In the genomic region with DNA sequence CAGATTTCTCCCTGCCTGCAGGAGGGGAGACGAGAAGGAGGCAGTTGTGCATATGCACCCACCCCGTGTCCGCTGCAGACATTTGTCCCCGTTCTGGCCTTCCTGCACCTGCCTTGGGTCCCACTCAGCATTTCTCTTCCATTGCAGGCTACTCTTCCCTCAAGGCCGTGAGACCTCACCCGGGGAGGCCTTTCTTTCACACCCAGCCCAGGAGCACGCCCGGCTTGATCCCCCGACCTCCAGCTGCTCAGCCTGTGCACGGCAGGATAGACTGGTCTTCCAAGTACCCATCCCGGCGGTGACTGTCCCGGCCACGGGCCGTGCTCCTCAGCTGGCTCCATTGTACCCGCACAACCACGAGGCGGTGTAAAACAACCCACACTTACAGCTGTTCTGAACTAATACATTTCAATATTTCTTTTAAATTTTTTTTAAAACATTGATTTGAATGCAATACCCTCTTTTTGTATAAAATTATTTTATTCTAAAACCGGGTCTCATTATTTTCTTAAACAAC, we compare ENCODE assay signal across 22 mouse cellular contexts. TPM values are rescaled to one million over a fixed set of nuclear protein-coding genes. Genes with fewer than 3 reads are reported as not detected.
A peak's percentile ranks its signal among the peaks of the same experiment; 100 is the strongest.
DNase-seq lines count a peak whose midpoint lies in the region; ATAC-seq and TF ChIP-seq lines count a peak whose summit lies in the region.
"Had no signal": no experiment of that assay in that cellular context is flagged by ENCODE, and none has a peak within 500 bp of the region (broad histone marks: within the 10 kb centered on the region; RNA-seq: fewer than 3 reads in every experiment).

No protein-coding gene starts in this region.

- peak; percentile 19; the same call in 1 of the 2 replicates for ATAC-seq in heart, embryonic 14.5 days (ENCODE audit: insufficient number of reproducible peaks, insufficient read depth, low FRiP score, low read depth)
- no peak for ATAC-seq in liver, embryonic 11.5 days (replicated peaks; ENCODE audit: low FRiP score)
- ATAC-seq in liver, postnatal 0 days = no peak
- ATAC-seq: forebrain, embryonic 16.5 days; midbrain, embryonic 13.5 days had no signal

- no peak overlapping the region for H3K4me2 ChIP-seq in heart, embryonic 14.5 days (ENCODE audit: low read length)
- H3K4me2 ChIP-seq in liver, embryonic 11.5 days = peak overlapping the region; percentile 60; the same call in 1 of the 2 replicates
- no peak overlapping the region for H3K4me2 ChIP-seq in liver, postnatal 0 days (ENCODE audit: low read depth, low read length)
- H3K4me2 ChIP-seq: hindbrain, embryonic 12.5 days; limb, embryonic 15.5 days; midbrain, embryonic 13.5 days had no signal

- intact Hi-C loops in heart, postnatal 36 days (cut with DNase I) = no loop called here

- peaks cover 10 to 14% of the 10 kb centered on the region in 2 experiments for H3K4me1 ChIP-seq in heart, embryonic 14.5 days (ENCODE audit: control insufficient read depth in 2 of 2, insufficient read depth in 2 of 2, low read length in 2 of 2)
- peaks cover 11% of the 10 kb centered on the region for H3K4me1 ChIP-seq in liver, embryonic 11.5 days (replicated peaks; ENCODE audit: control insufficient read depth, insufficient read depth, low read length)
- H3K4me1 ChIP-seq in liver, postnatal 0 days (ENCODE audit: insufficient read depth) = no peaks in the 10 kb centered on the region
- H3K4me1 ChIP-seq: forebrain, embryonic 10.5 days; hindbrain, embryonic 12.5 days; limb, embryonic 15.5 days; midbrain, embryonic 13.5 days had no signal

- DNase-seq in heart, postnatal 36 days = no peak
- no peak for DNase-seq in liver, embryonic 11.5 days (ENCODE audit: low spot score)
- DNase-seq in liver, postnatal 0 days = no peak
- peak; percentile 51 for DNase-seq in ES-CJ7 (ENCODE audit: low read depth, low spot score)
- peak; percentile 64 for DNase-seq in ZHBTc4 (ENCODE audit: low read depth, low spot score)
- DNase-seq in ovary, adult 18-20 months (ENCODE audit: low spot score) = no peak
- DNase-seq: adrenal gland, adult 2 months; cerebellum, adult 11 months; cerebellum, adult 9-11 months; gastrocnemius, postnatal 10 days; kidney, adult 18-20 months; lung, adult 2 months; lung, postnatal 14 days; right cerebral cortex, postnatal 14 days; thymus, postnatal 36 days had no signal

- H3K9me3 ChIP-seq in heart, embryonic 14.5 days (ENCODE audit: control insufficient read depth, low read length) = no peaks in the 10 kb centered on the region
- H3K9me3 ChIP-seq in liver, embryonic 11.5 days (ENCODE audit: control insufficient read depth, low read length) = no peaks in the 10 kb centered on the region
- no peaks in the 10 kb centered on the region for H3K9me3 ChIP-seq in liver, postnatal 0 days (ENCODE audit: low read length)
- H3K9me3 ChIP-seq: forebrain, embryonic 10.5 days; hindbrain, embryonic 12.5 days; limb, embryonic 15.5 days; midbrain, embryonic 13.5 days had no signal

- peak overlapping the region; percentile 76 to 84 for H3K27ac ChIP-seq in heart, embryonic 14.5 days (replicated peaks in 1 of 2; ENCODE audit: control insufficient read depth in 1 of 2, insufficient read depth in 1 of 2, low read depth in 2 of 2, low read length in 2 of 2)
- no peak overlapping the region for H3K27ac ChIP-seq in liver, embryonic 11.5 days (ENCODE audit: low read depth, low read length)
- H3K27ac ChIP-seq in liver, postnatal 0 days (ENCODE audit: low read depth) = no peak overlapping the region
- H3K27ac ChIP-seq: forebrain, embryonic 10.5 days; hindbrain, embryonic 12.5 days; limb, embryonic 15.5 days; midbrain, embryonic 13.5 days had no signal

- WGBS in heart, embryonic 14.5 days = 86% methylated on average over 19 of the region's 19 CpGs
- WGBS in liver, embryonic 11.5 days = 90% methylated on average over 19 of the region's 19 CpGs
- WGBS in liver, postnatal 0 days (ENCODE audit: insufficient replicate concordance) = 89% methylated on average over 19 of the region's 19 CpGs

- no peak for TF ChIP-seq CTCF in liver, postnatal 0 days (IDR thresholded peaks at IDR 0.05; ENCODE audit: low read depth)

- H3K9ac ChIP-seq in heart, embryonic 14.5 days (ENCODE audit: low read length) = no peak overlapping the region
- no peak overlapping the region for H3K9ac ChIP-seq in liver, embryonic 11.5 days (ENCODE audit: low read depth, low read length)
- H3K9ac ChIP-seq in liver, postnatal 0 days (replicated peaks) = no peak overlapping the region
- H3K9ac ChIP-seq: hindbrain, embryonic 12.5 days; limb, embryonic 15.5 days; midbrain, embryonic 13.5 days had no signal

- H3K36me3 ChIP-seq in heart, embryonic 14.5 days (ENCODE audit: control insufficient read depth, insufficient read depth, low read length) = peaks cover 45% of the 10 kb centered on the region
- H3K36me3 ChIP-seq in liver, embryonic 11.5 days (ENCODE audit: control insufficient read depth, insufficient read depth, low read length) = 0 out of 2 replicates have a peak, but pooled peaks cover 3% of the 10 kb centered on the region
- peaks cover 16% of the 10 kb centered on the region; the same call in 1 of the 2 replicates for H3K36me3 ChIP-seq in liver, postnatal 0 days (replicated peaks; ENCODE audit: insufficient read depth, low read length)

- no peak overlapping the region for H3K4me3 ChIP-seq in heart, embryonic 14.5 days (ENCODE audit: control insufficient read depth in 1 of 2, insufficient read depth in 1 of 2, low read depth in 1 of 2, low read length in 2 of 2)
- H3K4me3 ChIP-seq in liver, embryonic 11.5 days (ENCODE audit: low read depth, low read length) = no peak overlapping the region
- H3K4me3 ChIP-seq in liver, postnatal 0 days (ENCODE audit: low read depth, low read length) = no peak overlapping the region
- H3K4me3 ChIP-seq: forebrain, embryonic 10.5 days; hindbrain, embryonic 12.5 days; limb, embryonic 15.5 days; midbrain, embryonic 13.5 days had no signal

- no peak for TF ChIP-seq EP300 in liver, postnatal 0 days (IDR thresholded peaks at IDR 0.05; ENCODE audit: low read depth)

- no peaks in the 10 kb centered on the region for H3K27me3 ChIP-seq in heart, embryonic 14.5 days (ENCODE audit: control insufficient read depth, insufficient read depth, low read length)
- no peaks in the 10 kb centered on the region for H3K27me3 ChIP-seq in liver, embryonic 11.5 days (replicated peaks; ENCODE audit: control insufficient read depth, insufficient read depth, low read length)
- H3K27me3 ChIP-seq in liver, postnatal 0 days (ENCODE audit: insufficient read depth, low read length) = no peaks in the 10 kb centered on the region
- H3K27me3 ChIP-seq: hindbrain, embryonic 12.5 days; limb, embryonic 15.5 days; midbrain, embryonic 13.5 days had no signal

RNA-seq across cellular contexts. Expression of gene Gsta4, which starts 15.1 kb away (rescaled TPM):
- polyA plus RNA-seq in heart, embryonic 14.5 days (2014; fragmentation: Nextera tagmentation; extraction: Ambion mirVana) = 75.8 and 80.3 TPM in 2 replicates
- total RNA-seq in heart, postnatal 36 days (2021) = 10 to 100 TPM; 88.6 to 98.7 TPM
- polyA plus RNA-seq in liver, embryonic 11.5 days (2014; fragmentation: Nextera tagmentation; extraction: Ambion mirVana) = 33.3 and 40.6 TPM in 2 replicates
- 19.9 and 25.5 TPM in 2 replicates for polyA plus RNA-seq in liver, postnatal 0 days (2015; fragmentation: Nextera tagmentation; extraction: Ambion mirVana)
- total RNA-seq: monocyte, adult 5-6 weeks had no signal

RNA-seq across cellular contexts. Expression of gene Ick, which starts 58.5 kb away (rescaled TPM):
- polyA plus RNA-seq in heart, embryonic 14.5 days (2014; fragmentation: Nextera tagmentation; extraction: Ambion mirVana) = 16.0 and 16.6 TPM in 2 replicates
- total RNA-seq in heart, postnatal 36 days (2021) = 10 to 100 TPM; 13.7 to 15.3 TPM
- 15.9 and 16.7 TPM in 2 replicates for polyA plus RNA-seq in liver, embryonic 11.5 days (2014; fragmentation: Nextera tagmentation; extraction: Ambion mirVana)
- 5.3 and 7.0 TPM in 2 replicates for polyA plus RNA-seq in liver, postnatal 0 days (2015; fragmentation: Nextera tagmentation; extraction: Ambion mirVana)

RNA-seq across cellular contexts. Expression of gene Fbxo9, which starts 58.6 kb away (rescaled TPM):
- polyA plus RNA-seq in heart, embryonic 14.5 days (2014; fragmentation: Nextera tagmentation; extraction: Ambion mirVana) = 49.8 and 51.3 TPM in 2 replicates
- 10 to 100 TPM; 49.9 to 52.5 TPM for total RNA-seq in heart, postnatal 36 days (2021)
- polyA plus RNA-seq in liver, embryonic 11.5 days (2014; fragmentation: Nextera tagmentation; extraction: Ambion mirVana) = 56.1 and 56.6 TPM in 2 replicates
- polyA plus RNA-seq in liver, postnatal 0 days (2015; fragmentation: Nextera tagmentation; extraction: Ambion mirVana) = 45.7 and 54.0 TPM in 2 replicates

Comparison
In these comparisons a context has a peak if more than half of its experiments do, and no peak if none do; other contexts are left out.
1. H3K27ac ChIP-seq: peak in heart, embryonic 14.5 days (2 of 2); none in liver, embryonic 11.5 days (single experiment) and liver, postnatal 0 days (single experiment).
2. DNase-seq: peak in ES-CJ7 (single experiment) and ZHBTc4 (single experiment); none in heart, postnatal 36 days (0 of 2), liver, embryonic 11.5 days (single experiment), liver, postnatal 0 days (single experiment) and ovary, adult 18-20 months (single experiment).